Mouse (Mus musculus): ENCODE results near the gene Prkacb.

GRCm38 (mm10) chr3:146682140-146682651, 130.6 kb downstream of the Prkacb start:
- TF ChIP-seq CTCF (IDR thresholded peaks at IDR 0.05; ENCODE audit: low read depth, low read length), result no peak
- no peak for TF ChIP-seq POLR2A (IDR thresholded peaks at IDR 0.05; ENCODE audit: borderline replicate concordance, low read depth, low read length)

Measured in bone marrow macrophage, adult 2 months (primary cell).